Mouse (Mus musculus): ENCODE data around the gene Gm49673. TPM values are rescaled to one million over a fixed set of nuclear protein-coding genes. Genes with fewer than 3 reads are reported as not detected.
"Not testable (repeated sequence)": the region's sequence is repeated elsewhere in the genome, so short reads cannot be mapped to it uniquely, and the experiment has no call there.

Gm49673 gene
- total and polyA plus RNA-seq, 3 experiments, result not detected

- DNase-seq (ENCODE audit: low spot score); H3K4me1 ChIP-seq (ENCODE audit: insufficient read depth, low read depth, low read length); H3K27me3 ChIP-seq (ENCODE audit: insufficient read depth, low read length); ATAC-seq (ENCODE audit: extremely low read depth, insufficient number of reproducible peaks, low FRiP score, poor library complexity, severe bottlenecking); H3K36me3 ChIP-seq (replicated peaks); H3K4me3 ChIP-seq (ENCODE audit: low read depth, low read length); H3K9me3 ChIP-seq (replicated peaks): not testable (repeated sequence)
Measured at GRCm38 (mm10) chr17:8050218-8050617, 97.4 kb downstream of the Gm49673 start.

DNA sequence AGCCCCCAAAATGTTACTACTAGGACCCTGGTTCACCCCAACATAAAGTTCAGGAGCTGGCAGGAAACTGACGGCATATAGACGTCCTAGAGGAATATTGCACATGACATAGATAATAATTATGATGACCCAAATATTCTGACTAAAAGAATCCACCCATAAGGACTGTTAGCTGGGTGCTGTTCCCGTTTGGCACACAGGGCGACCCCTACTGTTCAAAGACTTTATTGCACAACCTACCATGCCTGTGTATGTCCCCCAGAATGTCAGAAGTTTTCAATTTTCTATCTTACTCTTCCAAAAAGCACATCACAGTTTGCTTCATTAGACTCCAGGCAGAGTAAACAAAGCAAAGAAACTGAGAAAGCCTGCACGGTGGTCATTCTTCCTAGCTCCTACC lies 101.4 kb downstream of the Gm49673 start:
- H3K9me3 ChIP-seq (replicated peaks); H3K27me3 ChIP-seq (ENCODE audit: insufficient read depth, low read length); ATAC-seq (ENCODE audit: extremely low read depth, insufficient number of reproducible peaks, low FRiP score, poor library complexity, severe bottlenecking); H3K4me1 ChIP-seq (ENCODE audit: insufficient read depth, low read depth, low read length); DNase-seq (ENCODE audit: low spot score); H3K36me3 ChIP-seq (replicated peaks); H3K4me3 ChIP-seq (ENCODE audit: low read depth, low read length): not testable (repeated sequence)

DNA sequence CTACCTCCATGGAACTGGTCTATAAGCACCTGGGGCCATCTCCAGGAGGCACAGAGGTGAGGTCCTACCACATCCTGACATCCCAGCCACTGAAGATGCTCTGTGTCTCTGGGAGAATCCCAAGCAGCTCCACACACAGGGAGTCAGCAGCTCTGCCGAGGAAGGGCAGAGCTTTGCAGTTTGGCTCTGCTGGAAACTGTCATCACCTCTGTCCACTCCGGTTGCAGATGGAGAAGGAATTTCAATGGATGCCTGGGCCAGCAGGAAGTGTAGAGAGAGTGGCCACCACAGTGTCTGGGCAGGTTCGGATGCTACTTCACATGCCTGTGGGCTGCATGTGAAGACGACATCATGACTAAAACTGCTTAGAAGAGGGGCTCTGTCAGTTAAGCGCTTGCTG lies 106.4 kb downstream of the Gm49673 start:
- H3K4me3 ChIP-seq (ENCODE audit: low read depth, low read length); DNase-seq (ENCODE audit: low spot score); H3K27me3 ChIP-seq (ENCODE audit: insufficient read depth, low read length); ATAC-seq (ENCODE audit: extremely low read depth, insufficient number of reproducible peaks, low FRiP score, poor library complexity, severe bottlenecking); H3K36me3 ChIP-seq (replicated peaks); H3K9me3 ChIP-seq (replicated peaks); H3K4me1 ChIP-seq (ENCODE audit: insufficient read depth, low read depth, low read length): not testable (repeated sequence)

GRCm38 (mm10) chr17:8039916-8040635 lies 107.5 kb downstream of the Gm49673 start:
- not testable (repeated sequence) for ATAC-seq (ENCODE audit: extremely low read depth, insufficient number of reproducible peaks, low FRiP score, poor library complexity, severe bottlenecking); H3K9me3 ChIP-seq (replicated peaks); DNase-seq (ENCODE audit: low spot score); H3K4me3 ChIP-seq (ENCODE audit: low read depth, low read length); H3K27me3 ChIP-seq (ENCODE audit: insufficient read depth, low read length); H3K36me3 ChIP-seq (replicated peaks); H3K4me1 ChIP-seq (ENCODE audit: insufficient read depth, low read depth, low read length)

GRCm38 (mm10) chr17:8036976-8037375 lies 110.6 kb downstream of the Gm49673 start:
- H3K4me1 ChIP-seq (ENCODE audit: insufficient read depth, low read depth, low read length); DNase-seq (ENCODE audit: low spot score); ATAC-seq (ENCODE audit: extremely low read depth, insufficient number of reproducible peaks, low FRiP score, poor library complexity, severe bottlenecking); H3K9me3 ChIP-seq (replicated peaks); H3K27me3 ChIP-seq (ENCODE audit: insufficient read depth, low read length); H3K36me3 ChIP-seq (replicated peaks); H3K4me3 ChIP-seq (ENCODE audit: low read depth, low read length): not testable (repeated sequence)

Other genes starting within 250 kb of the Gm49673 start
- 7.7 and 12.0 TPM in 2 replicates for gene Tagap, start 221.8 kb downstream of the Gm49673 start, total RNA-seq (2014; fragmentation: Nextera tagmentation)
- 6.1 and 7.6 TPM in 2 replicates for gene Tagap, start 221.8 kb downstream of the Gm49673 start, total RNA-seq (2017)
- 0.36 and 0.38 TPM in 2 replicates for gene Tagap, start 221.8 kb downstream of the Gm49673 start, polyA plus RNA-seq (2012)
- 13.5 and 18.7 TPM in 2 replicates for gene Rsph3a, start 202.2 kb downstream of the Gm49673 start, total RNA-seq (2014; fragmentation: Nextera tagmentation)
- gene Rsph3a, start 202.2 kb downstream of the Gm49673 start, total RNA-seq (2017), result 11.7 and 14.1 TPM in 2 replicates
- 10.3 and 10.5 TPM in 2 replicates for gene Rsph3a, start 202.2 kb downstream of the Gm49673 start, polyA plus RNA-seq (2012)
- 10.5 and 11.6 TPM in 2 replicates for gene Rnaset2a, start 309 bp upstream of the Gm49673 start, total RNA-seq (2014; fragmentation: Nextera tagmentation)
- gene Rnaset2a, start 309 bp upstream of the Gm49673 start, total RNA-seq (2017), result 22.3 and 22.7 TPM in 2 replicates
- 26.5 and 29.9 TPM in 2 replicates for gene Rnaset2a, start 309 bp upstream of the Gm49673 start, polyA plus RNA-seq (2012)
- 24.8 and 28.4 TPM in 2 replicates for gene Fgfr1op, start 17.7 kb upstream of the Gm49673 start, total RNA-seq (2014; fragmentation: Nextera tagmentation)
- 46.3 and 47.3 TPM in 2 replicates for gene Fgfr1op, start 17.7 kb upstream of the Gm49673 start, total RNA-seq (2017)
- 5.4 and 13.7 TPM in 2 replicates for gene Fgfr1op, start 17.7 kb upstream of the Gm49673 start, polyA plus RNA-seq (2012)
- not detected in 2 replicates for gene Ccr6, start 88.3 kb upstream of the Gm49673 start, total RNA-seq (2014; fragmentation: Nextera tagmentation)
- not detected in 2 replicates for gene Ccr6, start 88.3 kb upstream of the Gm49673 start, total RNA-seq (2017)
- not detected in 2 replicates for gene Ccr6, start 88.3 kb upstream of the Gm49673 start, polyA plus RNA-seq (2012)
- gene Mpc1, start 135.1 kb upstream of the Gm49673 start, total RNA-seq (2014; fragmentation: Nextera tagmentation), result 48.2 and 59.4 TPM in 2 replicates
- 89.6 and 109 TPM in 2 replicates for gene Mpc1, start 135.1 kb upstream of the Gm49673 start, total RNA-seq (2017)
- gene Mpc1, start 135.1 kb upstream of the Gm49673 start, polyA plus RNA-seq (2012), result 14.7 and 17.5 TPM in 2 replicates
- 23.0 and 23.7 TPM in 2 replicates for gene Sft2d1, start 163.3 kb upstream of the Gm49673 start, total RNA-seq (2014; fragmentation: Nextera tagmentation)
- 29.1 and 33.8 TPM in 2 replicates for gene Sft2d1, start 163.3 kb upstream of the Gm49673 start, total RNA-seq (2017)
- gene Sft2d1, start 163.3 kb upstream of the Gm49673 start, polyA plus RNA-seq (2012), result 62.6 and 64.1 TPM in 2 replicates
- 0.68 TPM in 1 of 2 replicates, not detected in the other for gene Prr18, start 189.7 kb upstream of the Gm49673 start, total RNA-seq (2014; fragmentation: Nextera tagmentation)
- 0.06 and 0.27 TPM in 2 replicates for gene Prr18, start 189.7 kb upstream of the Gm49673 start, total RNA-seq (2017)
- 0.27 and 0.29 TPM in 2 replicates for gene Prr18, start 189.7 kb upstream of the Gm49673 start, polyA plus RNA-seq (2012)
- gene T2, start 208.2 kb upstream of the Gm49673 start, total RNA-seq (2014; fragmentation: Nextera tagmentation), result not detected in 2 replicates
- not detected in 2 replicates for gene T2, start 208.2 kb upstream of the Gm49673 start, total RNA-seq (2017)
- not detected in 2 replicates for gene T2, start 208.2 kb upstream of the Gm49673 start, polyA plus RNA-seq (2012)